Mouse (Mus musculus) lung, embryonic 16.5 days (tissue): ENCODE results near the gene Macrod2. TPM values are rescaled to one million over a fixed set of nuclear protein-coding genes. Genes with fewer than 3 reads are reported as not detected.

Experiments used
- ATAC-seq: fragments of 200-750 bp; cut with Nextera tagmentation; 2 replicates; pipeline ENCODE4 v1.8.0; 2017; ENCODE audit warnings: low read depth, mild to moderate bottlenecking, moderate library complexity
- H3K27ac ChIP-seq: fragments of 300-500 bp; sonication (generic); 2 replicates; pipeline ENCODE4 v1.5.1; 2014; ENCODE audit warnings: mild to moderate bottlenecking, control low read depth, low read length
- H3K27me3 ChIP-seq: fragments of 300-500 bp; sonication (generic); 2 replicates; pipeline ENCODE4 v1.6.1; 2014; ENCODE audit warnings: low read depth, low read length, mixed read lengths; ENCODE audit not compliant: control insufficient read depth, insufficient read depth
- H3K36me3 ChIP-seq: fragments of 300-500 bp; sonication (generic); 2 replicates; pipeline ENCODE4 v1.6.1; 2014; ENCODE audit warnings: low read length; ENCODE audit not compliant: control insufficient read depth, insufficient read depth
- H3K4me1 ChIP-seq: fragments of 300-500 bp; sonication (generic); replicated peaks from 2 replicates; pipeline ENCODE4 v1.6.1; 2014; ENCODE audit warnings: low read length, mixed read lengths; ENCODE audit not compliant: control insufficient read depth, insufficient read depth
- H3K4me2 ChIP-seq: fragments of 300-500 bp; sonication (generic); 2 replicates; pipeline ENCODE4 v1.6.1; 2014; ENCODE audit warnings: low read depth, low read length, control low read depth
- H3K4me3 ChIP-seq: fragments of 300-500 bp; sonication (generic); 2 replicates; pipeline ENCODE4 v1.5.1; 2014; ENCODE audit warnings: mild to moderate bottlenecking, low read length, control low read depth
- H3K9ac ChIP-seq: fragments of 300-500 bp; sonication (generic); 2 replicates; pipeline ENCODE4 v1.6.1; 2014; ENCODE audit warnings: low read length, control low read depth
- H3K9me3 ChIP-seq: fragments of 300-500 bp; sonication (generic); 2 replicates; pipeline ENCODE4 v1.6.1; 2016; ENCODE audit warnings: low read length; ENCODE audit not compliant: control insufficient read depth
- WGBS: fragments of 180-500 bp; shearing (Covaris S2); extraction: QIAGEN DNeasy Blood & Tissue Kit; methylation state at CpG from one replicate; pipeline ENCODE4 v1.1.7; 2014; 5-methylcytosine and 5-hydroxymethylcytosine counted together
- polyA plus RNA-seq: library from polyadenylated mRNA; unstranded; fragments of >200 nt; fragmentation: Nextera tagmentation; extraction: Ambion mirVana; gene quantifications from 2 replicates; pipeline ENCODE4 v1.2.1, GENCODE M21; 2015

The Macrod2 gene
- polyA plus RNA-seq, 1 experiment from 2014 or later, result 32.1 TPM

DNA sequence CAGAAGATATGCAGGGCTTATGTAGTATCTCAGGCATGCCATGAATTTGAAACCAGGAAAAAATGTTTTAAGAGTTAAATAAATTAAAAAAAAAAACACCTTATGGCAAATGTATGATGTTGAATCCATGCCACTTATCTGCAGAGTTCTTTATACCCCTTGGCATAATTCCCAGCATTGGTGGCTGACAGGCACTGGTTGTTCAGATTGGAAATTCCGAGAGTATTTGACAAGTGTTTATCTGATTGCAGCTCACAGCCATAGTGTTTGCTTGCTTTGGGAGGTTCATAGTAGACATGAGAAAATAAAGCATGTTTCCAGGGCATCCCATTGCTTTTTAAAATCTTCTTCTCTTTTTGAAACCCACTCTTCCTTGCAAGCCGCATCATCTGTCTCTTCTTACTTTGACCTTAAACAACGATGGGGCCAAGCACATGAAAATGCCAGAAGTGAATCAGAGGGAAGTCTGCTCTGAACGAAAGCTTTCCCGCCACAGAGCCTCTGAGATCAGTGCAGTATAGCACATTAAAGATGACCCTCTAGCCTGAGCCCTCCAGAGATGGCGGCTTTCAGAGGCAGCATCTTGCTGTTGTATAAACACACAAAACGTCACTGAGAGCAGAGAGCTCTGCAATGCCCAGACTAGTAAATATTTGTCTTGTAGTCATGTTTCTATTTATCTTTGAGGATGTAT lies 1305.8 kb downstream of the Macrod2 start:
- no peaks in the 10 kb centered on the region for H3K27me3 ChIP-seq
- no peak overlapping the region for H3K4me3 ChIP-seq
- no peak overlapping the region for H3K4me2 ChIP-seq
- no peak overlapping the region for H3K9ac ChIP-seq
- WGBS, result 6% methylated on average over 7 of the region's 7 CpGs
- H3K27ac ChIP-seq, result no peak overlapping the region
- peak; percentile 54; the same call in 1 of the 2 replicates for ATAC-seq
- no peaks in the 10 kb centered on the region for H3K9me3 ChIP-seq
- no peaks in the 10 kb centered on the region for H3K36me3 ChIP-seq
- H3K4me1 ChIP-seq, result peaks cover 5% of the 10 kb centered on the region

DNA sequence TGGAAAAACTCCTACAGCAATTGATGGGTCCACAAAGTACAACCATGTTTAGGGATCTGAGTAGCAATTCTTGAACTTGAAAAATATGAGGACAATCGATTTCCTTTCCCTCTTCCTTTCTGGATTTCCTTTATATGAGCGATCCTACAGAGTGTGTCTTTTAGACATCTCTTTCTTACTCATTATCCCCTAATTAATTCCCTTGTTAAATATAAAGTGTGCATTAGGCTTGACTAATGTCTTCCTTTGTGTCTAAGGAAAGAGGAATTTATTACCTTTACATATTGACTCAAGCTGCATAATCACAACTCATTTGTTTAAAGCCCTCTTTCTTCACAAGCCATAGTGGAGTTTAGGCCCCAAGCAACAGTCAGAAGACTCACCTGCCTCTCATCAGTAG lies 1316.7 kb downstream of the Macrod2 start:
- Histone ChIP-seq H3K4me2 (no peak overlapping the region), H3K27ac (no peak overlapping the region), H3K4me3 (no peak overlapping the region), H3K4me1 (peaks cover 3% of the 10 kb centered on the region; the same call in 1 of the 2 replicates), H3K27me3 (no peaks in the 10 kb centered on the region), H3K36me3 (no peaks in the 10 kb centered on the region), H3K9ac (no peak overlapping the region), H3K9me3 (no peaks in the 10 kb centered on the region)
- ATAC-seq, result no peak
- WGBS, result 84% methylated on average over 2 of the region's 2 CpGs

DNA sequence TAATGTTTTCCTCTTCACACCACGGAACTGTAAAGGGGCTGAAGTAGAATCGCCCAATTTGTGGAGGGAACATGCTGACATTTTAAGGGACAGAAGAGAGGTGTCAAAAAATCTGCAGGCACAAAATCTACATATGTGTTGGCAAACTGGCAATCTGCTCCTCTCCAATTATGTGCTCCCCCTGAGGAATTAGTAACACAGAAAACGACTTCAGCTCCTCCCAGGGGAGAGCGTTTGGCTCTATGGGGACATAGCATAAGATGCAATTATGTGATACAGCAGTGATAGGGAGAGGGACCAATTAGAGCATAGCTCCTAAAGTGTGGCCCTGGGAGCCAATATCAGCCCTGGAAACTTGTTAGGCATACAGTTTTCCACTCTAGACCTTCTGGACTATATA lies 1317.2 kb downstream of the Macrod2 start:
- WGBS, result 86% methylated on average over 4 of the region's 4 CpGs
- H3K27me3 ChIP-seq, result no peaks in the 10 kb centered on the region
- H3K27ac ChIP-seq, result no peak overlapping the region
- no peak overlapping the region for H3K9ac ChIP-seq
- H3K36me3 ChIP-seq, result no peaks in the 10 kb centered on the region
- H3K9me3 ChIP-seq, result no peaks in the 10 kb centered on the region
- no peak overlapping the region for H3K4me2 ChIP-seq
- peaks cover 3% of the 10 kb centered on the region; the same call in 1 of the 2 replicates for H3K4me1 ChIP-seq
- no peak for ATAC-seq
- no peak overlapping the region for H3K4me3 ChIP-seq

DNA sequence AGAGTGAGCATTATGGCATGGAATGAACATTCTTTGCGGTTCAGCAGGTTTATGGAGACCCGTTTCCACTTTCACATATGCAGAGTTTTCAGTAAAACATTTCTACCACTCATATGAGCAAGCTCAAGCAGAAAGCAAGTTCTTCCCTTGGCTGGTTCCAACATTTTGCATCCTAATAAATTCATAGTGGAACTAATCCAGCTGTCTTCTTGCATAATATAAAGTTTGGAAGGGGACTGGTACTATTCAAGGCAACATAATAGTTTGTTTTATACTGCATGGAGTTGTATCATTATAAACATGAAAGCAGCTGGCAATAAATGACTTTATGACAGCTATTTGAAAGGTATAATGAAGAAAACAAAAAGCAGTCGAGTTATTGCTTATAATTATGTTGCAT lies 1320.0 kb downstream of the Macrod2 start:
- ATAC-seq, result peak; percentile 85
- H3K4me3 ChIP-seq, result no peak overlapping the region
- H3K4me2 ChIP-seq, result no peak overlapping the region
- WGBS, result 41% methylated on average over 3 of the region's 3 CpGs
- H3K9ac ChIP-seq, result no peak overlapping the region
- H3K36me3 ChIP-seq, result no peaks in the 10 kb centered on the region
- H3K27me3 ChIP-seq, result no peaks in the 10 kb centered on the region
- no peaks in the 10 kb centered on the region for H3K9me3 ChIP-seq
- peak overlapping the region; percentile 15; the same call in 1 of the 2 replicates for H3K27ac ChIP-seq
- H3K4me1 ChIP-seq, result peaks cover 3% of the 10 kb centered on the region; the same call in 1 of the 2 replicates

GRCm38 (mm10) chr2:141722531-141722930 lies 1327.4 kb downstream of the Macrod2 start:
- H3K27ac ChIP-seq, result no peak overlapping the region
- no peaks in the 10 kb centered on the region for H3K27me3 ChIP-seq
- no peak overlapping the region for H3K4me3 ChIP-seq
- ATAC-seq, result no peak
- H3K4me1 ChIP-seq, result no peaks in the 10 kb centered on the region
- H3K9ac ChIP-seq, result no peak overlapping the region
- no peaks in the 10 kb centered on the region for H3K9me3 ChIP-seq
- WGBS, result 67% methylated on average over 3 of the region's 3 CpGs
- no peaks in the 10 kb centered on the region for H3K36me3 ChIP-seq
- no peak overlapping the region for H3K4me2 ChIP-seq

GRCm38 (mm10) chr2:141728998-141729397 lies 1333.9 kb downstream of the Macrod2 start:
- no peak overlapping the region for H3K4me3 ChIP-seq
- H3K4me2 ChIP-seq, result no peak overlapping the region
- H3K4me1 ChIP-seq, result no peaks in the 10 kb centered on the region
- 62% methylated on average over 4 of the region's 4 CpGs for WGBS
- H3K27ac ChIP-seq, result no peak overlapping the region
- no peaks in the 10 kb centered on the region for H3K27me3 ChIP-seq
- H3K9ac ChIP-seq, result no peak overlapping the region
- no peaks in the 10 kb centered on the region for H3K9me3 ChIP-seq
- no peaks in the 10 kb centered on the region for H3K36me3 ChIP-seq
- no peak for ATAC-seq

DNA sequence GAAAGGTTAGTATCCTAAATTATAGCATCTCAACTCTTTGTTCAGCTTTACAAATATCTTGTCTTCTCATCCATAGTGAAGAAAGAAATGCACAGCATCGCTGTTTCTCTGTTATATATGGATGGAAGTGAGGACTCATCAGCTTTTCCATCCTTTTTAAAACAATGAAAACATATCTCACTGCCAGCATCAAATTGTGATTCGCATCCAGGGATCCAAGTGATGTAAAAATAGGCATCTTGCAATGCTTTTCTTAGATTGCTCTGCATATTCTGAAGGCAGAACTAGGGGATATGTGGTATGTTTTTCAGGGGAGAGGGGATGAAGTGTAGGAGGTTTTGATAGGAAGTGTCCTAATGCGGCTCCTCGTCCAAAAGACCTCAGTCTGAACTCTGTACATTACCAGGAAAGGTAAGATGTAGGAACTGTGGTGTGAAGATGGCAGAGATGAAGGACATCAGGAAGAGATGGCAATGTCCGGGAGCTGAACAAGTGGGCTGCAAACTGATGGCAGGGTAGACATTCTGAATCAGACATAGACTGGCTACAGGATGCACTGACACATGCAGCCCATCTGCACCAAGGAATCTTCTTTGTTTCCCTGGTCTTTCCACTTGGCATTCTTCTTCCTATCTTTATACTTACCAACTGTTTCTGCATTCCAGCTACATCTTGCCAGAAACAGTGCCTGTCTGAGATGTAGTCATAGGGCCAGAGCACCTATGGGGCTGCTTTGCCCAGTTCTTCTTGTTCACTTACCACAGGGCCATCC lies 1341.8 kb downstream of the Macrod2 start:
- 82% methylated on average over 5 of the region's 5 CpGs for WGBS
- H3K4me1 ChIP-seq, result no peaks in the 10 kb centered on the region
- no peak for ATAC-seq
- H3K9me3 ChIP-seq, result no peaks in the 10 kb centered on the region
- H3K36me3 ChIP-seq, result no peaks in the 10 kb centered on the region
- H3K9ac ChIP-seq, result no peak overlapping the region
- H3K27me3 ChIP-seq, result no peaks in the 10 kb centered on the region
- H3K4me2 ChIP-seq, result no peak overlapping the region
- H3K4me3 ChIP-seq, result no peak overlapping the region
- no peak overlapping the region for H3K27ac ChIP-seq

DNA sequence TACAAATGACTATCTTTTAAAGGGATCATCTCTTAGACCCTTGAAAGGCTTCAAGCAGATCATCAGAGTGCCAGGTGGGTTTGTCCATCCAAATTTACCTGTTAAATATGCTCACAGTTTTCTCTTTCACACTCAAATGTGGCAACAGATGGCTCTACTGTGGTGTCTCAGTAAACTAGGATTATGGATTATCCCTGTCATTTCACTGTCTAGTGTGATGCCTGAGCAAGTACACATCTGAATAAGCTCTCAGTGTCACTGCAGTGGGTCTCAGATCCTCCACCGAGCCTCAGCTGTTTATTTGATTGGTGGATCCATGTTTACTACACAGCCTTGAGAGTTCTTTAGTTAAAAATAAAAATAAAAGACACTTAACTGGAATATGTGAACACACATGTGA lies 1343.6 kb downstream of the Macrod2 start:
- 59% methylated on average over 1 of the region's 1 CpGs for WGBS
- no peaks in the 10 kb centered on the region for H3K36me3 ChIP-seq

GRCm38 (mm10) chr2:141740318-141740717 lies 1345.2 kb downstream of the Macrod2 start:
- no peak overlapping the region for H3K4me2 ChIP-seq
- H3K27ac ChIP-seq, result no peak overlapping the region
- no peak overlapping the region for H3K9ac ChIP-seq
- no peaks in the 10 kb centered on the region for H3K27me3 ChIP-seq
- H3K9me3 ChIP-seq, result no peaks in the 10 kb centered on the region
- ATAC-seq, result no peak
- no peaks in the 10 kb centered on the region for H3K36me3 ChIP-seq
- WGBS, result 71% methylated on average over 5 of the region's 5 CpGs
- no peak overlapping the region for H3K4me3 ChIP-seq
- no peaks in the 10 kb centered on the region for H3K4me1 ChIP-seq

More for the DNA sequence above, 1343.6 kb downstream of the Macrod2 start:
- Histone ChIP-seq H3K9ac (no peak overlapping the region), H3K27ac (no peak overlapping the region), H3K4me2 (no peak overlapping the region), H3K4me3 (no peak overlapping the region), H3K9me3 (no peaks in the 10 kb centered on the region), H3K27me3 (no peaks in the 10 kb centered on the region), H3K4me1 (no peaks in the 10 kb centered on the region)
- no peak for ATAC-seq
